Mouse (Mus musculus) Patski (cell line): ENCODE data around the gene Rnf150. TPM values are rescaled to one million over a fixed set of nuclear protein-coding genes. Genes with fewer than 3 reads are reported as not detected.
A peak's percentile ranks its signal among the peaks of the same experiment; 100 is the strongest.

ENCODE experiments used
- ATAC-seq: fragments of 100-300 bp; one replicate; pipeline ENCODE4 v1.8.0; 2021
- CTCF ChIA-PET: fragments of 350-600 bp; sonication (Branson Sonifier 250); formaldehyde crosslinking; loops from one replicate; lab custom pipeline; 2022; ENCODE audit warnings: inconsistent platforms; lab: Charles Lee
- POLR2A ChIA-PET: fragments of 350-600 bp; sonication (Branson Sonifier 250); formaldehyde crosslinking; loops from one replicate; lab custom pipeline; 2022; ENCODE audit warnings: antibody characterized with exemption, inconsistent platforms; lab: Charles Lee
- DNase-seq: peaks from one replicate; pipeline ENCODE4 v3.0.0-alpha.2; 2011; ENCODE audit warnings: low read depth, low spot score
- H3K27me3 ChIP-seq: fragments of 371-371 bp; one replicate; pipeline ENCODE4 v1.5.1; 2021
- CTCF ChIP-seq: fragments of 100-300 bp; IDR thresholded peaks from one replicate; pipeline ENCODE4 v1.5.1; 2021
- in situ Hi-C: fragments of 300-500 bp; cut with MboI; formaldehyde crosslinking; loops from 3 replicates; pipeline ENCODE4 v1.11.1; 2018; ENCODE audit warnings: low pct_unique_long_range_greater_than_20kb, mixed read lengths
- polyA plus RNA-seq: library from polyadenylated mRNA; unstranded; gene quantifications from one replicate; pipeline ENCODE4 v1.2.3, GENCODE M21; 2021

Gene Rnf150
- polyA plus RNA-seq, 1 experiment from 2014 or later, result 19.1 TPM

DNA sequence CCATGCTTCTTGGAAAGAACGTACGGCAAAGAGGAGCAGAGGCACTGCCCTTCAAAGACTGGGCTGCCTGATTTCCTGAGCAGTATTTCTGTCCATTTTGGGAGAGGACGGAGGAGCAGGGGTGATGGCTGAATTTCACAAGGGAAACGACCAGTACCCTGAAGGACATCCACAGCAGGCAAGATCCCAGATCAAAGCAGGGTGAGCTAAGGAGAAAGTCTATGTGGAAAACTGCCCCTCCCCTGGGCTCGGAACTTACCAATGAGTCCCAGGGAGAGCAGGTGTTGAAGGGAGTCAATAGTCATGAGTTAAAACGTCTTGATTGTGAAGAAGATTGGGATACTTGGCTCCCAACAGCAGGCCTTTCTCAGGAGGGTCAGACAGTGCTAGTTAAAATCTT is 225.0 kb downstream of the Rnf150 start:
- TF ChIP-seq CTCF, result no peak
- no peaks in the 10 kb centered on the region for H3K27me3 ChIP-seq
- ChIA-PET CTCF (interaction anchor here (1.0 to 2.4 kb wide), 6 partner anchors 12 to 230 kb away, joined by 3 to 13 read pairs (median 4); partner anchors contain the start of gene Tbc1d9), POLR2A (interaction anchor here (1.6 kb wide), 1 partner anchor 224 kb away, joined by 3 read pairs; no protein-coding TSS in a partner anchor)
- in situ Hi-C loops, result loop anchor here (5.0 to 25.0 kb wide), 4 partner anchors 146 to 1051 kb away; partner anchors contain the start of gene Rnf150
- DNase-seq, result no peak
- no peak for ATAC-seq

DNA sequence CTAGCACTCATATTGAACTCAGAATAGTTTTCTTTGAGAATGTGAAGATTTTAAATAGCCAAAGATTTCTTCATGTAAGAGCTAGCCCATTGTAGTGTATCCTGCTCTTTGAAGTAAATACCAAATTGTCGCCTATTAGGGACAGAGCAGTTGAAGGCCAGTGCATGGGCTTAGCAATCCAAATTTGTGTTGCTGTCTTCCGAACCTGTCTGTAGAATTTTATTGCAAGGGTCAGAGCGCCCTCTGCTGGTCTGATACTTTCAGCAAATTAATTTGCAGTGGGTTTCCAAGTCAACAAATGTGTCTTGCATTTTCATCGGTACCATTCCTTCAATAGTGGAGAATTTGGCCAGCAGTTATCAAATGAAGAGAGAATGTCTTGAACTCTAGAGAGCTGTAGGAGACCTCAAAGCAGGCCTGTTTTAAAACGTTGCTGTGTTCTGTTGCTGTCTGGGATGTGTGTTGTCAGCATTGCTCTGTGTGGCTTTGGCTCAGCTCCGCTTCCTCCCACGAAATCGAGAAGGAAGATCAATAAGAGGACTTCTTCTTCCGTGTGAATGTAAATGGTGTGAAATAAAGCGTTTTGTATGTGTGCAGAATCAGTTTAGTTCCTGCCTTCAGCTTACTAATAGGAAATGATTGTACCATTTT is 226.3 kb downstream of the Rnf150 start:
- in situ Hi-C loops, result loop anchor here (5.0 to 25.0 kb wide), 4 partner anchors 147 to 1052 kb away; partner anchors contain the start of gene Rnf150
- ChIA-PET CTCF (interaction anchor here (0.8 to 2.4 kb wide), 12 partner anchors 13 to 233 kb away, joined by 3 to 13 read pairs (median 3); partner anchors contain the start of genes Rnf150 and Tbc1d9), POLR2A (interaction anchor here (1.6 kb wide), 1 partner anchor 226 kb away, joined by 3 read pairs; no protein-coding TSS in a partner anchor)
- DNase-seq (peak; percentile 38), ATAC-seq (peak; percentile 58)
- H3K27me3 ChIP-seq, result no peaks in the 10 kb centered on the region
- TF ChIP-seq CTCF, result peak; percentile 93

DNA sequence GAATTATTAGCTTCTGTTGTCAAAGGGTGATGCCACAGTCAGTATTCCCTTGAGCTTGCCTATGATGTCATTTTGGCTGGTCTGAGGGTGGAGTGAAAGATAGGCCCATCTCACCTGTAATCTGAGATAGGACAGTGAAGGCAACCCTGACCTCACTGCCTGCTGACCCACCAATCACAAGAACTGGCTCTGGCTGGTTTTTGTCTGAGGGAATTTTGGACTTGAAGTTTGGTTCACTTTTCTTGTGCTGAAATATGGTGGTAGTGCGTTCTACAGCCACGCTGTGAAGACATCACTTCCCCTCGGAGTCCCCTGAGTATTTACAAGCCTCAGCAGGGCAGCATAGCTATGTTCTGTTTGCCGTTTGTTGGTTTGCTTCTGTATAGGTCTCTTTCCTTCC is 227.3 kb downstream of the Rnf150 start:
- ATAC-seq (no peak), DNase-seq (no peak)
- no peak for TF ChIP-seq CTCF
- ChIA-PET POLR2A (no interaction called here), CTCF (interaction anchor here (1.0 to 1.5 kb wide), 5 partner anchors 117 to 234 kb away, joined by 3 to 5 read pairs (median 4); partner anchors contain the start of gene Rnf150)
- no peaks in the 10 kb centered on the region for H3K27me3 ChIP-seq
- in situ Hi-C loops, result loop anchor here (25.0 kb wide), 1 partner anchor 1053 kb away; no protein-coding TSS in a partner anchor

DNA sequence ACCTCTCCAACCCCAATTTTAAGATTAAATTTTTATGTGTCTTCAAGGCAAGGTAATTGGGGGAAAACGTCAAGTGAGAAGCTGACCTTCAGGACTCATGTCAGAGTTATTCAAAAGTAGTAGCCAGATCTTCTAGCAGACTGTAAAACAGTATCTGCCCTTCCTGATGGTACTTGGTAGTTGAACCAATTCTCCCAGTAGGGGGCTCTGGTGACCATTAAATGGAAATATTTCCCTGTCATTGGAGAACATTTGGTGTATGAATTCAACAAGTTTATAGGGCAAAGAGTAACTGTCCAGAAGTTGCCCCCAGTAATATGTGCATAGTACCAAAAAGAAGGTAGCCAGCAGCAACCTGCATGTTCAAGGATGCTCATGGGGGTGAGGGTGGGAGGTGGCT is 236.9 kb downstream of the Rnf150 start:
- ChIA-PET CTCF (no interaction called here), POLR2A (no interaction called here)
- no peak for DNase-seq
- no peak for ATAC-seq
- in situ Hi-C loops, result loop anchor here (5.0 to 10.0 kb wide), 4 partner anchors 67 to 357 kb away; partner anchors contain the start of genes Gm10645, Mgat4d, Scoc and Tbc1d9
- peak; percentile 68 for TF ChIP-seq CTCF
- no peaks in the 10 kb centered on the region for H3K27me3 ChIP-seq

DNA sequence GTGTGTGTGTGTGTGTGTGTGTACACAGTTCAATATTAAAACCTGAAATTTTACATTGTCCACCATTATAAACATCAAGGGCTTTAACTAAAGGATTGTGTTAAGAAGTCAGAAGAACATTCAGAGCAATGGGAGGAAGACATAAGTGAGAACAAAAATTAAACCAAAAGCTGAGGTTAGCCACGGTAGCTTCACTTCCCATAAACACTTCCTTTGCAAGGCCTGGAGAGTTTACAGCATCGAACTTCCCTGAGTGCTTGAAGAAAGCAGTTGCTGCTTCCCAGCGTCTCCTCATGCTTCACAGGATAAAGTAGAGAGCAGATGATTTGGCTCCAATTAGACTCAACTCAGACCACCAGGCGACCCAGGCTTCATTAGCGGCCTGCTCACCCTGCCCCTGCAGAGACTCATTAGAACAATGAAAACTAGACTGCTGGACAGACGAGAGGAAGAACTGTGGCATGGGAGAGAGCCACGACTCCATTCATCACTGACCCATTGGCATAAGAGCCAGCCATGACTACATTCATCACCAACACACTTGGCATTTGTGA is 239.9 kb downstream of the Rnf150 start:
- no peaks in the 10 kb centered on the region for H3K27me3 ChIP-seq
- no peak for TF ChIP-seq CTCF
- ATAC-seq, result no peak
- no peak for DNase-seq
- CTCF ChIA-PET, result no interaction called here
- POLR2A ChIA-PET, result no interaction called here
- in situ Hi-C loops, result loop anchor here (5.0 to 10.0 kb wide), 4 partner anchors 64 to 354 kb away; partner anchors contain the start of genes Gm10645, Mgat4d, Scoc and Tbc1d9

DNA sequence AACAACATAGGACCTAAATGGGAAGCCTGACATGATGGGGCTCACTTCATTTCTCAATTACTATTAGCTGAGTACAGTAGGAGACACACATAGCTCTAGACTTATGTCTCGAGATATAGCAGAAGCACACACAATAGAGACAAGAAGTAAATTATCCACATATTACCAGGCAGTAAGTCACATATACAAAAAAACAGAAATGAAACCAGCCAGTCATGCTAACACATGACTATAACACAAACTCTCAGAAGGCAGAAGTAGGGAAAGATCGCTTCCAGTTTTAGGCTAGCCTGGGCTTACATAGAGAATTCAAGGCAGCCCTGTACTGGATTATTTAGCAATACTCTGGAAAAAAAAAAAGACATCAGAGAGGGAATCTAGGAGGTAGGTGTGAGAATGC is 240.8 kb downstream of the Rnf150 start:
- POLR2A ChIA-PET, result no interaction called here
- CTCF ChIA-PET, result no interaction called here
- ATAC-seq, result no peak

DNA sequence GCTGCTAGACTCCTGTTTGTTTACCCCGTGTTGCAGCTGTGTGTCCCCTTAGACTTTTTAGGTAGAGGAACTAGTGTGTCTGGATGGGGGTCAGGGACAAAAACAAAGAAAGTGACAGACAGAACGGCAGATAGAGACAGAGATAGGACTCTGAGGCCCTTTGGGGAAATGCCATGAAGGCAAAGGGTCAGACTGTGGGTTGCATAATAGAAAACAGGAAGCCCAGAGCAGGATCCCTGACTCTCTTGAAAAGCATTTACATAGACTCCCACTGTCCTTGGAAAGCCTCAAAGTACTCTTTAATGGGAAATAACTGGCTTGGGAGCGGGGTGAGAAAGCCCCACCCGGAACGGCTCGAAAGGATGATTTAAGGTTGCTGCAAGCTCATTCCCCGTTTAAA is 246.6 kb downstream of the Rnf150 start:
- in situ Hi-C loops, result loop anchor here (10.0 kb wide), 1 partner anchor 135 kb away; no protein-coding TSS in a partner anchor
- TF ChIP-seq CTCF, result no peak
- ChIA-PET CTCF (no interaction called here), POLR2A (no interaction called here)
- no peaks in the 10 kb centered on the region for H3K27me3 ChIP-seq
- ATAC-seq (no peak), DNase-seq (no peak)

More for the DNA sequence above, 240.8 kb downstream of the Rnf150 start:
- TF ChIP-seq CTCF, result no peak
- DNase-seq, result no peak
- in situ Hi-C loops, result loop anchor here (5.0 to 10.0 kb wide), 4 partner anchors 63 to 353 kb away; partner anchors contain the start of genes Gm10645, Mgat4d, Scoc and Tbc1d9
- H3K27me3 ChIP-seq, result no peaks in the 10 kb centered on the region

DNA sequence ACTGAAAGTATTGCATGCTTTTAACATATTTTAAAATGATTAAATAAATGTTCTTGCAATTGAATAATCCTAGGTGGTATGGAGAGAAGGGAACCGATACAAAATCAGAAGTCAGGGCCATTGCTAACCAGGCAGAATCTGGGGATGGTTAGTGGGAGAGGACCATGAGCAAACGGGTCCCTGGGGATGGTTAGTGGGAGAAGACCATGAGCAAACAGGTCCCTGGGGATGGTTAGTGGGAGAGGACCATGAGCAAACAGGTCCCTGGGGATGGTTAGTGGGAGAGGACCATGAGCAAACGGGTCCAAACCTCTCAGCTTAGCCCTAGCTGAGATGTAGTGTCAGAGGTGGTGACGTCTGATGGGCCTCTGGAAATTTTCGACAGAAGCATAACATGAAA is 247.0 kb downstream of the Rnf150 start:
- DNase-seq (no peak), ATAC-seq (no peak)
- in situ Hi-C loops, result no loop called here
- no peak for TF ChIP-seq CTCF
- ChIA-PET CTCF (no interaction called here), POLR2A (no interaction called here)
- H3K27me3 ChIP-seq, result no peaks in the 10 kb centered on the region

DNA sequence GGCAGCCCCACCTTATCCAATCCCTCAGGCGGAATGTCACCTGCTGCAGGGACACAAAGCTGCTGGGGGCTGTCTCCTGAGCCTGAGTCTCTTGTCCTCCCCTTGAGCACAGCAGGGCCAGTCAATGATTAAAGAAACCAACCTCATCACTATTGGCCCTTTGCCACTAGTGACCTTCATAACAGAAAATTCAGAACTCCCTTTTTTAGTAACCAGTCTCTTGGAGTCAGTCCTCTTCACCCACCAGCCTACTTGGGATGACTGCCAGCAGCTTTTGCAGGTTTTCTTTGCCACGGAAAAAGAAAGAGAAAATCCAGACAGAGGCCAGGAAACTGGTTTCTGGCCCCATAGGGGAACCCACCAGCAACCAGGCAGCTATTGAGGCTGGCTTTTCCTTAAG is 271.9 kb downstream of the Rnf150 start:
- in situ Hi-C loops, result no loop called here
- peak; percentile 88 for ATAC-seq
- no peak for TF ChIP-seq CTCF
- POLR2A ChIA-PET, result interaction anchor here (1.2 kb wide), 1 partner anchor 30 kb away, joined by 3 read pairs; the partner anchor contains the start of gene Tbc1d9
- CTCF ChIA-PET, result interaction anchor here (1.4 kb wide), 1 partner anchor 30 kb away, joined by 4 read pairs; the partner anchor contains the start of gene Tbc1d9
- H3K27me3 ChIP-seq, result no peaks in the 10 kb centered on the region
- DNase-seq, result peak; percentile 76

DNA sequence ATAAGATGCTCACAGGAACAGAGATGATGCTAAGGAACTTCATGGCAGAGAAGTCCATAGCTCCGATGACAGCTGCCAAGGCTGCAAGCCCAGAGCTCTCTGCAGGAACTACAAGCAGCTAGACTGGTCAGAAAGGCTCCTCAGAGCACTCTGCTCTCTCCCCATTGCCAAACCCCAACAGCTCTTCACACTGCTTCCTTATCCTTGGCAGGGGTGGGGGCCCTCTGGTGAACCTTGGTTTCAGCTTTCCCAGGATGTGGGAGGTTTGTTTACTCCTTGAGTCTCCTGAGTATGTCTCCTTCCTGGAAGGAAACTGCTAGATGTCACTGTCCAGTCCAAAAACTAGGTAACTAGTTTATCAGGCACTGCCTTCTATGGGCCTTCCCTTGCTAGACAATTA is 276.9 kb downstream of the Rnf150 start:
- ATAC-seq, result no peak
- CTCF ChIA-PET, result no interaction called here
- POLR2A ChIA-PET, result interaction anchor here (0.6 kb wide), 1 partner anchor 15 kb away, joined by 5 read pairs; no protein-coding TSS in a partner anchor
- DNase-seq, result no peak
- H3K27me3 ChIP-seq, result no peaks in the 10 kb centered on the region
- in situ Hi-C loops, result no loop called here
- TF ChIP-seq CTCF, result no peak
